Mouse (Mus musculus) heart, adult 2 months (tissue): Measurements from ENCODE around the gene H2-Oa.

Experiments used
- CTCF ChIP-seq: fragments of 200-600 bp; IDR thresholded peaks from 2 replicates; pipeline ENCODE4 v1.8.1; 2022; ENCODE audit warnings: antibody characterized with exemption, mild to moderate bottlenecking, moderate library complexity
- EP300 ChIP-seq: fragments of 200-500 bp; IDR thresholded peaks from 2 replicates; pipeline ENCODE4 v1.6.1; 2011; ENCODE audit warnings: low read depth, low read length, control low read depth; ENCODE audit not compliant: insufficient read depth

DNA sequence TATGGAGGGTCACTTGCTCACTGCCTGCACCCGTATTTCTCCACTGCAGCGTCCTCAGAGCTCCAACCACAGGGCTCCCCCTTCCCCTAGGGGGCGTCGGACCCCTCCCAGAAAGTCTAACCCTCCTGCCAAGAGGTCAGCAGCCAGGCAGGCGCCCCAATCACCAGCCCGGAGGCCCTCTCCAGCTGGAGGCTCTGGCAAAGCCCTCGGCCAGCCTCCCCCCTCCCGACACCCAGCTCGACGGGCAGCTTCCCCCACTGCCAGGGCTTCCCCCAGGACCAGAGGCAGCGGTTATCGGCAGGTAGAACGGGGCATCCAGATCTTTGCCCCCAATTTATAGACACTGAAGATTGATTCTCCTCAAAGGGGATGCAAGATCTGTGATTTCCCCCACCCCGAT, 46.2 kb upstream of the H2-Oa start:
- TF ChIP-seq CTCF (no peak), EP300 (no peak)
